Mouse (Mus musculus) bone marrow macrophage, adult 2 months (primary cell): Measurements from ENCODE around the gene Fndc3b.

Source experiments
- CTCF ChIP-seq: IDR thresholded peaks from 2 replicates; pipeline ENCODE4 v1.5.1; 2012; ENCODE audit warnings: low read depth, mild to moderate bottlenecking, low read length, moderate library complexity
- POLR2A ChIP-seq: IDR thresholded peaks from 2 replicates; pipeline ENCODE4 v1.6.1; 2012; ENCODE audit warnings: mild to moderate bottlenecking, low read depth, low read length, borderline replicate concordance

GRCm38 (mm10) chr3:27469971-27470370 lies 241.1 kb downstream of the Fndc3b start:
- TF ChIP-seq POLR2A (no peak), CTCF (no peak)
